In the genomic region with DNA sequence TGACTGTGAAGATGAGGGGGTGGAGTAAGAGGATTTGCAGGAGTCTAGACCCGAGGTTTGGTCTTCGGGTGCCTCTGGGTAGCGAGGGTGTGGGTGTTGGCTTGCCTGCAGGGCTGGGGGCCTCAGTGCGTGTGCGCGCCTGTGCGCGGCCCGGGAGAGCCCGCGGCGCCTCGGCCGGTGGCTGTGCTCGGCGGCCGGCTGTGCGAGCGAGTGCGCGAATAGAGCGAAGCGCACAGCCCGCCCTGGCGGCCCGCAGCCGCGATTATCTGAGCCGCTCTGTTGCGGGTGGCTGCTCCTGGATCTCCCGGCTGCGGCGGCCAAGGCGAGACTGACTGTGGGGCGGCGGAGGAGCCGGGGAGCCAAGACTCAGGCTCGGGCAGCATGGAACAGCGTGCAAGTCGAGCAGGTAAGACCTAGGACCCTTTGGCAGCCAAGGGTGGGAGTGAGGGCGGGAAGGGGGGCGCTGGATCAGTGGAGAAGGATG, we compare ENCODE assay signal across 12 mouse cellular contexts. TPM values are rescaled to one million over a fixed set of nuclear protein-coding genes. Genes with fewer than 3 reads are reported as not detected.
DNase-seq lines count a peak whose midpoint lies in the region; ATAC-seq and TF ChIP-seq lines count a peak whose summit lies in the region.
"Had no signal": no experiment of that assay in that cellular context is flagged by ENCODE, and none has a peak within 500 bp of the region (broad histone marks: within the 10 kb centered on the region; RNA-seq: fewer than 3 reads in every experiment).

No protein-coding gene starts in this region.

- H3K27me3 ChIP-seq in embryonic facial prominence, embryonic 11.5 days (ENCODE audit: control insufficient read depth, insufficient read depth, low read length) = peaks cover 84% of the 10 kb centered on the region
- no peaks in the 10 kb centered on the region for H3K27me3 ChIP-seq in kidney, adult 2 months (replicated peaks; ENCODE audit: control insufficient read depth, insufficient read depth, low read length)
- peaks cover 93% of the 10 kb centered on the region for H3K27me3 ChIP-seq in midbrain, embryonic 15.5 days (replicated peaks)
- H3K27me3 ChIP-seq: Patski had no signal

- H3K4me3 ChIP-seq in layer of hippocampus, adult 2 months = no peak overlapping the region
- H3K4me3 ChIP-seq in embryonic facial prominence, embryonic 11.5 days (ENCODE audit: low read depth, low read length) = no peak overlapping the region
- H3K4me3 ChIP-seq in kidney, adult 2 months (ENCODE audit: insufficient read depth, low read depth, low read length) = peak overlapping the region; percentile 61
- H3K4me3 ChIP-seq in midbrain, embryonic 15.5 days = peak overlapping the region; percentile 5; the same call in 1 of the 2 replicates

- ATAC-seq in embryonic facial prominence, embryonic 11.5 days (replicated peaks; ENCODE audit: insufficient number of reproducible peaks, low FRiP score, low TSS enrichment, low read depth) = peak; percentile 64
- ATAC-seq in midbrain, embryonic 15.5 days (replicated peaks) = no peak
- no peak for ATAC-seq in megakaryocyte progenitor cell, adult 5-6 weeks (replicated peaks; ENCODE audit: poor library complexity)
- ATAC-seq: Patski had no signal

- 1% methylated on average over 42 of the region's 42 CpGs for WGBS in embryonic facial prominence, embryonic 11.5 days
- WGBS in kidney, adult 2 months = 3% methylated on average over 42 of the region's 42 CpGs
- whole genome bisulfite sequencing in midbrain, embryonic 15.5 days = 0% methylated on average over 41 of the region's 42 CpGs

- H3K27ac ChIP-seq in layer of hippocampus, adult 2 months = no peak overlapping the region
- no peak overlapping the region for H3K27ac ChIP-seq in embryonic facial prominence, embryonic 11.5 days (replicated peaks; ENCODE audit: low read depth, low read length)
- H3K27ac ChIP-seq in kidney, adult 2 months (ENCODE audit: insufficient read depth, low read depth, low read length) = peak overlapping the region; percentile 58
- no peak overlapping the region for H3K27ac ChIP-seq in midbrain, embryonic 15.5 days
- H3K27ac ChIP-seq: liver, embryonic 14.5 days had no signal

- H3K36me3 ChIP-seq in embryonic facial prominence, embryonic 11.5 days (replicated peaks; ENCODE audit: control insufficient read depth, insufficient read depth, low read depth, low read length) = no peaks in the 10 kb centered on the region
- no peaks in the 10 kb centered on the region for H3K36me3 ChIP-seq in kidney, adult 2 months (ENCODE audit: control insufficient read depth, insufficient read depth, low read length)
- H3K36me3 ChIP-seq in midbrain, embryonic 15.5 days (replicated peaks) = no peaks in the 10 kb centered on the region

- H3K9me3 ChIP-seq in embryonic facial prominence, embryonic 11.5 days (replicated peaks; ENCODE audit: control insufficient read depth, low read length) = no peaks in the 10 kb centered on the region
- H3K9me3 ChIP-seq in midbrain, embryonic 15.5 days = no peaks in the 10 kb centered on the region

- no peak overlapping the region for H3K9ac ChIP-seq in embryonic facial prominence, embryonic 11.5 days (replicated peaks; ENCODE audit: low read length)
- no peak overlapping the region for H3K9ac ChIP-seq in midbrain, embryonic 15.5 days
- H3K9ac ChIP-seq: liver, embryonic 14.5 days had no signal

- H3K4me1 ChIP-seq in embryonic facial prominence, embryonic 11.5 days (ENCODE audit: control insufficient read depth, insufficient read depth, low read length) = no peaks in the 10 kb centered on the region
- peaks cover 9% of the 10 kb centered on the region; the same call in 1 of the 2 replicates for H3K4me1 ChIP-seq in kidney, adult 2 months (ENCODE audit: control insufficient read depth, insufficient read depth, low read length)
- H3K4me1 ChIP-seq in midbrain, embryonic 15.5 days = peaks cover 5% of the 10 kb centered on the region; the same call in 1 of the 2 replicates

- TF ChIP-seq POLR2A in kidney, adult 2 months (IDR thresholded peaks at IDR 0.05; ENCODE audit: low read depth, low read length) = no peak

- TF ChIP-seq CTCF in layer of hippocampus, adult 2 months (conservative IDR thresholded peaks at IDR 0.05) = 0 out of 2 replicates have a peak, but pooled peaks have one; percentile 4
- TF ChIP-seq CTCF in kidney, adult 2 months (conservative IDR thresholded peaks at IDR 0.05; ENCODE audit: insufficient read depth, insufficient read length, low read depth, low read length) = no peak

- H3K4me2 ChIP-seq in embryonic facial prominence, embryonic 11.5 days (ENCODE audit: low read depth, low read length) = 0 out of 2 replicates have a peak overlapping the region, but pooled peaks have one; percentile 2
- H3K4me2 ChIP-seq in midbrain, embryonic 15.5 days = peak overlapping the region; percentile 18; the same call in 1 of the 2 replicates

- no peak for DNase-seq in layer of hippocampus, adult 2 months (ENCODE audit: low spot score in 2 of 2)
- DNase-seq in layer of hippocampus, postnatal 14 days (ENCODE audit: low spot score in 2 of 2) = no peak
- DNase-seq in embryonic facial prominence, embryonic 11.5 days (ENCODE audit: low spot score) = no peak
- DNase-seq in kidney, adult 2 months = peak; percentile 72
- DNase-seq in adrenal gland, adult 2 months = no peak
- DNase-seq in ovary, adult 18-20 months (ENCODE audit: low spot score) = no peak
- DNase-seq: cerebellum, adult 11 months; gastrocnemius, postnatal 10 days had no signal

RNA-seq across cellular contexts. Expression of a gene that starts 9.3 kb away (rescaled TPM):
- total RNA-seq in layer of hippocampus, adult 2 months (2021) = under 1 TPM; 0.25 to 0.31 TPM
- total RNA-seq in layer of hippocampus, postnatal 14 days (2021) = under 1 TPM; 0.24 to 0.28 TPM
- polyA plus RNA-seq in embryonic facial prominence, embryonic 11.5 days (2014; fragmentation: Nextera tagmentation; extraction: Ambion mirVana) = 0.90 and 1.1 TPM in 2 replicates
- polyA plus RNA-seq in kidney, adult 2 months (2012; rRNA removed) = 25.8 and 29.7 TPM in 2 replicates
- polyA plus RNA-seq in midbrain, embryonic 15.5 days (2015; fragmentation: Nextera tagmentation; extraction: Ambion mirVana) = 0.68 TPM in 2 replicates
- not detected in 2 replicates for total RNA-seq in megakaryocyte progenitor cell, adult 5-6 weeks (2015)
- not detected in 2 replicates for total RNA-seq in megakaryocyte progenitor cell, adult 5-6 weeks (2017)
- total RNA-seq in adrenal gland, adult 2 months (2021) = not detected
- not detected in 2 replicates for polyA plus RNA-seq in adrenal gland, adult 2 months (2012; rRNA removed)
- total RNA-seq: gastrocnemius, postnatal 10 days had no signal
- polyA plus RNA-seq: liver, embryonic 14.5 days had no signal

Comparison
In these comparisons a context has a peak if more than half of its experiments do, and no peak if none do; other contexts are left out.
1. H3K4me3 ChIP-seq: peak in kidney, adult 2 months (single experiment) and midbrain, embryonic 15.5 days (single experiment); none in layer of hippocampus, adult 2 months (single experiment) and embryonic facial prominence, embryonic 11.5 days (single experiment).